Mouse (Mus musculus) inflammation-experienced regulatory T-cells, adult 6 months (primary cell): Measurements from ENCODE around the gene Nhs. TPM values are rescaled to one million over a fixed set of nuclear protein-coding genes. Genes with fewer than 3 reads are reported as not detected.

Experiments used
- ATAC-seq: one replicate; pipeline ENCODE4 v1.8.0; 2017
- polyA plus RNA-seq, 3 experiments: library from polyadenylated mRNA; unstranded; fragments of 100-300 nt; shearing (Covaris generic); gene quantifications; one replicate each; pipeline ENCODE4 v1.2.1; 2017

Gene Nhs
- polyA plus RNA-seq, 3 experiments from 2014 or later: not detected

DNA sequence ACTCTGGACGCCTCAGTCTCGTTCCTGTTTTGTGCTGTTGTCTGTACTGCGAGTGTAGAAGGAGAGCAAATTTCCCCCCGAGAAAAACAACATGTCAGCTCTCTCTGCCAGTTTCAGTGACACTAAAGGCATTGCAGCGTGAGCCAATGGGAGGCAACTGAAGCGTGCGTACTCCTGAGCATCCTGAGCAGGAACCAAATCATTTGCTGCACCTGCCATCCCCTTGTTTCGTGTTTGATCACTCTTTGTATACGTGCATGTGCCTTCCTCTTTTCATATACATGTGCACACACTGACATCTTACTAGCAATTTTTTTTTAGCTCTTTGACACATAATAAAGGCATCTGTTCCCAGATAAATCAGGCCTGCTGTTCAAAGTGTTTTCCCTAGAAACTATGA, 142.1 kb downstream of the Nhs start:
- ATAC-seq: no peak

DNA sequence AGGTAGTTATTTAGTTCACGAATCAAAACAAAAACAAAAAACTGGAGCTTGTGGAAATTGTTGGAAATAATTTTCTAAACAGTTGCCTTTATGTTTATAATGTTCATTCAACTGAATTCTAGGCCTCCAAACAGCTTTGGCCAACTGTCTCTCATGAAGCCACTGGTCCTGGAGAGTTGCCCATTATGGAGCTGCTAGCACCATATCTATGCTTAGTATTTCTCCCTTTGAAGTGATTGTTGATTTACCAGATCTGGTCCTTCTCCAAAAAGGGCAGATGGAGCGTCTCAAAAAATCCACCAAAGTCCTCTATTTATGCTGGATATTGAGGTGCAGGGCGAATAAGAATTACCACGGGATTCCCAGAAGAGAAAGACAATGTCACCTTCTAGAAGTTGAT, 147.0 kb downstream of the Nhs start:
- no peak for ATAC-seq

DNA sequence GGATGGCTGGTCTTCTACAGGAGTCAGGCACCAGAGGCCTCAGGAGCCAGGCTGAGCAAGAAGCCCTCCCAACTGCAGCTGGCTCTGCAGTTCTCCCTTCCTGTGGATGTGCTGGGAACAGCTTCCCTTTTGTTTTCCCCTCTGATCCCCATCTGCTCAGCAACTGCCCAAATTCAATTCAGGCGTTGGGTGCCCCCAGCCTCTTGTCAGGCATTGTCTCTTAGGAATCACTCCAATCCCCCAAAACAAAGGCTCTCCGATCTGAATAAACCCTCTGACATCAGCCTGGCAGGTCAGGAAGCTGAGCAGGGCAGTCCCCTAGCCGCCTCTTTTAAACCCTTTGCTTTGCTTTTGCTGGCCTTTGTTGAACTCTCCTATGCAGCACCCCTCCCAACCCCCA, 149.7 kb downstream of the Nhs start:
- no peak for ATAC-seq

DNA sequence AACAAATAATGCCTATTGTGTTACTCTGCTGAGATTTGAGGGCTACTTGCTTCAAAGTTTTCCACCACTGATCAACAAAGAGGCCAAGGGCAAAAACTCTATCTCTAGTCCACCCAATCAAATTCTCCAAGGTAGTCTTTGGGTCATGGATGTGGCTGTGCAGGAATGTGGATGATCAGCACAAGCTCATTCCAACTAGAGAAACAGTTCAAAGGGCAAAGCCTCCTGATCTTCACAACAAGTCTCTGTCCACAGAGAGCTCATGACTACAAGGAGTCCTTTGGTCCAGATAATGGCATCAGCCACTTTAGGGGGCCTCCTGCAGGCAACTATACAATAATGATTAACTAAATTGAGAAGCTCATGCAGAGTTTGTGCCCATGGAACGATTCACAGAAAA, 155.7 kb downstream of the Nhs start:
- ATAC-seq: no peak

DNA sequence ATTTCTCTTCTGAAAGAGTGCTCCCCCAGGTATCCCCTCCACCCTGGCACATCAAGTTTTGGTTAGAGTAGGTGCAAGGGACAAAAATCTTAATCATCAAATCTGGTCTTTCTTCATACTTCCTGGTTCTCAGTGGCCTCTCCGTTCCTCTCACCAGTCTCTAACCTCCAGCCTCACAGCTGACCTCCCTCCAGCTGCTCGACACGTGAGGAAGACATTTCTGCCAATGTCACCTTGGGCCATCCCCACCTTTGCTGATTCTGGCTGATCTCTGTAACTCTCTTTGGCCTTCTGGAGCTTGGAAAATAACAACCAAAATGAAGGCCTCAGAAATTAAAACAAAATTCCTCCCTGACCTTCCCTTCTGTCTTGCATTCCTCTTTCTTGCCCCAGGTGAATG, 160.7 kb downstream of the Nhs start:
- ATAC-seq: no peak

DNA sequence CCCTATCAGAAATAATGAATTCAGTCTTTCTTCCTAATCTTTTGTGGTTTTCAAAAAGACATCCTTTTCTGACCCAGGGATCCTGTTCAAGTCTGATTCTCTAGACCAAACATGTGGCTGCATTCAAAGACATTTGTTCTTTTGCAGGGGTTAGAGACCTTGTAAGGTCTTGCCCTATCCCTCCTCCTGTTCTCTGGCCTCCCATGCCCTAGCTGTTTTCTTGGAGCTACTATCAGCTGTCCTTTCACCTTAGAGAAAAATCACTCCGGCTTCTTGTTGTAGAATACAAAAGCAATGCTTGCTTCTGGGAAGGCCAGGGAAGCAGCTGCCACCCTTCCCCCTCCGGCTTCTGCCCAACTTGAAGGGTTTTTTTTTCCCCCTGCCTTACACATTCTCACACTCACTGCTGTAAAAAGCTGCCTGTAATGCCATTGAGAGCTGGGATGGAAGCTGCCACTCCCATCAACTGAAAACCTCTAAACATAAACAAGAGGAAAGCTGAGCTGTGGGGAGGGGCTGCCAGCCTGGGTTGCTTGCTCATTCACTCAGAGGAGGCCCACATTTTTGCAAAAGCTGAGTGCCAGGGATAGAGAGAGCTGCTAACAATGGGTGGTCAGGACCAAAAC, 162.2 kb downstream of the Nhs start:
- no peak for ATAC-seq

DNA sequence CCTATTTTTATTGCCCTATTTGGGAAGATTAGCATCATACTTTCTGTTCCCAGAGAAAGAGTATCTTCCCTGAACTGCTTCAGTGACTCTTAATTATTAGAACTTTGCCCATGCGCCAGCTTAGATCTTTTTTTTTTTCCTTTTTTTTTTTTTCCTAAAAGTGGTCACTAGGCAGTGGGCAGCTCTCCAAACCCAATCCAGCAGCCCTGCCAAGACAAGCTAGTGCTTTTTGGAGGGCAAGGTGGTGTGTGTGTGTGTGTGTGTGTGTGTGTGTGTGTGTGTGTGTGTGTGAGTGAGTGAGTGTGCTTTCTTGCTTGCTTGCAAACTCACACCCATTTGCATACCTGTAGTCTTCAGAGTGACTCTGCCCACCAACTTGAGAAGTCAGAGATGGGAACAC, 169.4 kb downstream of the Nhs start:
- no peak for ATAC-seq

DNA sequence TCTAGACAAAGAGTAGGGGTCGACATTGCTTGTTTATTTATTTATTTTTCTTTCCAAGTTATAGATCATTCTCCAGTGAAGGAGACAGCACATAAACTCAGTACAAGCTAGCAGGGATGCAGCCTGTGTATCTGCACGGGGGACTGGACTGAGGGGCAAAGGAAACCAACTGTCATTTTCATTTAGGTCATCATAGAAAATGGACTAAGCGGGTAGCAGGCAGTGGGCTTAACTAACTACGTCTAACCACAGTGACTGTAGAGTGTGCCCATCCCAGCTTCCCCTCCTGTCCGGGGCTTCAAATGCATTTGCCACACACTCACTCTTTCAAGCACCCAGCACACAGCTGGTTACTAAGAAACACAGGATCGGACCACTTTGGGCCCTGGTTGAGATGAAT, 174.6 kb downstream of the Nhs start:
- no peak for ATAC-seq

DNA sequence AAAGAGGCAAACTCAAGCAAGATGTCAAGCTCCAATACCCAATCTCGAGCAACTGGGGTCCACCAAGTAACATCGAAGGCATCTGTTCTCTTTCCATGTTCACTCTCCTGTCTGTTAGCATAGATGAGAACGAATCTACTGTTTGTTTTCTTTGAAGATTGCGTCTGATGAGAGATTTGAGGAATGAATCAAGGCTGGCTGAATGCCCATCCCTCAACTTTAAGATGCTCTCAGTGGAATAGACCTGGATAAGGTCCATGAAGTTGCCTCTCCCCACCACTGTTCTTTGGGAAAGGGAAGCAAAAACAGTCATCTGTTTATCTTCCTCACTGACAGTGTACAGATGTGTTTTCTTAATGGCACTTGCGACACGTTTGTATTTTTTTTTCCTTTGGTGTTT, 178.1 kb downstream of the Nhs start:
- ATAC-seq: no peak

DNA sequence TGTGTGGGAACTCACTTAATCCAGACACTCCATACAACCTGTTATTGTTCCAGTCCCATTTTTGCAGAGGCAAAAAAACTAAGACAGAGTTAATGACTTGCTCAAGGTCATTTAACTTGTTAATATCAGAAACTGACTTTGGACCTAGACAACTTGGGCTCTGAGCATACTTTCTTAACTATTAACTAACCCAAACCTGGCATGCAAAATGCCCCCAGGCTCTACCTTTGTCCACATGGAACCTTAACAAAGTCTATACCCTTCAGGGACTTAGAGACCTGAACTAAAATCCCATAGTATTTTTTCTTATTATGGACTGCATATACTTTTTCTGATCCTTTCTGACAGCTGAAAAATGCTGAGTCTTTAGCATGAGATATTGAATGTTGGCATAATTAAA, 179.6 kb downstream of the Nhs start:
- no peak for ATAC-seq

DNA sequence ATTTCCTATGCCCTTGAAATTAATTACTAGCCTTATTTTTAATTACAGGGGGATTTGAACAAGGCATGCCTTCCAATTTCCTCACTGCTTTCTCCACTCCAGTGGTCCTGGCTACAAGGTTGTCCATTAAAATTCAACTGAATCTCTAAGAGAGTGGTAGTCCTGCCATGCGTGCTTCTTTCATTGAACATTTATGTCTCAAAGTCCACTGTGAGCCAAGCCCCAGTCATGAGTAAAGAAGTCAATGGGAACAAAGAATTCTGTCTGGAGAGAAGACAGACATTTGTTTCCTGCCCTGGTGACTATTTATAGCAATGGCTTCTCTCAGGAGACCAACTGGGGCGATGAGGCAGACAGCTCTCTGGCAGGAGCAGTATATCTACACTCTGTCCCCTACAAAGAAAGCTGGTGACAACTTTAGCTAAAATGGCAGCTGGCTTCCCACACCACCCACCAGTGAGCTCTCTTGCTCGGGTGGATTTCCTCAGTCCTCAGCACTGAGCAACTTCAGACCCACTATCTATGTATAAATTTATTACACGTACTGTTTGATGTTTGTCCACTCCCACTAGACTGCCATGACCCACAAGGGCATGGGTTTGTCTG, 182.2 kb downstream of the Nhs start:
- no peak for ATAC-seq

DNA sequence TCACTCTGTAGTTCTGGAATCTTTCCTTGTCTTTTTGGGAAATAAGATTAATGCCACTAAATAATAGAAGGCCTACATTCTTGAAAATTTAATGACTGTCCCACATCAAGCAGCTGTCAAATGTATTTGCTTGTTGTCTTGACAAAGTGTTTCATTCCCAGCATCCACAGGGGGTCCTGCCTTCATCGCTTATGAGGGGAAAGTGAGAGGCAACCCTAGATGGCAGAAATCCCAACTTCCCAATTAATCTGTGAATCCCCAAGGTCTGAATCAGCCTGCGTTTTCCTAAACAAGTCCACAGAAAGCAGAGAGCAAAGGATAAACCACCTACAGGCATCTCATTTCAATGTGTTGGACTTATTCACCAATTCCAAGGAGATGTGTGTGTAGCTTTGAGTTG, 183.2 kb downstream of the Nhs start:
- ATAC-seq: no peak

DNA sequence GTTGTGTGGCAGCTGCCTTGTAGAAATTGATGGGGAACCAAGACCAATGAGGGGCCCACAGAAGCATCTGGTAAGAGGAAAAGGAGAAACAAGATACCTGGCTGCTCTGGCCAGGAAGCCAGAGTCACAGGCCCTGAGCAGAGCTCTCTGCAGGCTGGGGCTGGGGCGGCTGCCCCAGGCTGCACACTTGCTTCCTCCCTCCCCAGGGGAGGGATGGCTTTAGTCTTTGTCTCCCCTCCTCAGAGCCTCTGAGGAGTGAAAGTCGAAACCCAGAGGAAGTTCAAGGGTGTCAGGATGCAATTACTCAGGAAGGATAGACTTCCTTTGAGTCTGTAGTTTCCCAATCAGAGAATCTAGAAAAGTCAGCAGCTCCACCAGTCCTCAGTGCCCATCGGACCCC, 186.0 kb downstream of the Nhs start:
- no peak for ATAC-seq

DNA sequence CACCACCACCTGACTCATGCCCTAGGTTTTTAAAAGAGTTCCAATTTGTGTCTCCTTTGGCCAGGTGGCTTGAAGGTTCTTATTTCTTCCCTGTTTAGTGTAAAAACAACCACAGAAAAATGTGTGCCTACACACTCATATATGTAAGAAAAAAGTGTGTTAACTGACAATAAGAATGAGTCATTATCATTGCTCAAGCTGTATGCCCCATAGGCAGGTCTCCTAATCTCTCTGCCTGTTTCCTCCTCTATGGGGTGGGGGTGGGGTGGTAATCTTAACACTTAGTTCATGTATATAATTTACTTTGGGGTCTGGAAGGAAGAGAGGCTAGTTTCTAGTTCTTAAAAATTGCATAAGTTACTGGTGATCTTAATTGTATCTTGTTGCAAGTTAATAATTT, 186.8 kb downstream of the Nhs start:
- no peak for ATAC-seq

DNA sequence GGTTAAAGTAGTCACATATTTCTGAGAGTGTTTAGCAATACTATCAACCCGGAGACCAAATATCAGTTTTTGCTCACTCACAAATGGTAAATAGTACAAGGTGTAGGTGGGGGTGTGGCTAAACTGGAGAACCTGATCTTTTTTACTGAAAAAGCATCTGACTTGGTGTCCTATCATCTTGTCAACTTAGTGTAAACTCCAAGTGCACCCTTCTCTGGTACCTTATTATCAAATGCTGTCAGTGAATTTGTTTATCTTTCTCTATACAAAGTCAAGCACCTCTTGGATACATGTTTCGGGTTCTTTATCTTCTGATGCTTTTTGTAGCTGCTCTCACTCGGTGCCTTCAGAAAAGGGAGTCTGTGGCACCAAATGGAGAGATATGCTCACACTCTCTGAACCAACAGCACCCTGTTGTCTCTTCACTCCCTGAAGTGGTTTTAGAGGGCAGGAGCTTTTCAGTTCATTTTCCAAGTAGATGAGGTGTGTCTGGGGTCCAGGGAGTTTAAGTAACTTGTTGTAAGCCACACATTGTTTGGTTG, 187.5 kb downstream of the Nhs start:
- no peak for ATAC-seq

DNA sequence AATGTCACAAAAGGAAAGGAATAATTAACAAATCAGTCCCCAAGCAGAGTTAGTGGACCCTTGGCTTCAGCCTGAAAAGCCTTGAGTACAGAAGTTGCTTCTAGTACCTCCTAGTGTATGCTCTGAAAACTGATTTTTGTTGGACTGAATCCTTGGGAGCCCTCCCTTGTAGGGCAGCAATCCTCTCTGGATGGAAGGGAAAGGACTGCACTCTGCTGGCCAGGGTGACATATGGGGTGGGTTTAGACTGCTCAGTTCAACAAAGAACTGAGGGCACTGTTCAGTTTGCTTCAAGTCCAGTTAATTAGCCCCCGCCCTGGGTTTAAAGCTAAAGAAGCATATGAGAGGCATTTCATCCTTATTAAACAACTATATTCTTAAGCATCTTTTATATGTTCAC, 188.4 kb downstream of the Nhs start:
- ATAC-seq: no peak

DNA sequence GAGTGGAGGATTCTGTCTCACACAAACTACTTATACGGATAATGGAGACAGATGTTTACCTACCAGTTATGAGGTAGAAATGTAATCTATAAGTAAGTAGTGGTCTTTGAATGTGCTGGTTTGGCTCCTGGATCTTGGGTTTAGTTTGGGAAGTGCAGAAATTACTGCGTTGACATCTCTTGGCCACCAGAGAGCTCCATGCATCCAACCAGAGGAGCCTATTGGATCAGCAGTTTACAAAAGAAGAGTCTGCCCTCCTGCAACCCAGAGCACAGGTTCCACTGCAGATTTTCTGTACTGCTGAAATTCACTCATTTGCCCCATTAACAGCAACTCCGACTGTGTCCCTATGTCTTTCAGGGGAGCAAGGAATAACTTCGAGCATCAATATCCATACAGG, 191.8 kb downstream of the Nhs start:
- no peak for ATAC-seq

DNA sequence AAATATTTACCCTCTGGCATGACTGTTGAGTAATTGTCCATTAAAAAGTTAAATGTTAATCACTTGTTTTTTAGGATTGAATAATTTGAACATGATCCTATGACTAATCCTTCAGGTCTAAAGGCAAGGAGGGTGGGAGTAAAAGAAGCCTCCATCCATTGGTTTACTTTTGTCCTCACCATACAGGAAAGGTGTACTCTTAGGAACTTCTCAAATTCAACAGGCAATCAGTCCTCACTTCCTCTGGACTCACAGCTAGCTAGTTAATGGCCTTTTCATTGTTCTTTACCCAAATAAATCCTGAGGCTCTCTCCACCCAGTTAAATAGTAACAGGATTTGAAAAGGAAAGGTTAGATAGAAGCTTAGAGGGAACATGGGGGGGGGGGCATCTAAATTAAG, 196.2 kb downstream of the Nhs start:
- ATAC-seq: no peak

DNA sequence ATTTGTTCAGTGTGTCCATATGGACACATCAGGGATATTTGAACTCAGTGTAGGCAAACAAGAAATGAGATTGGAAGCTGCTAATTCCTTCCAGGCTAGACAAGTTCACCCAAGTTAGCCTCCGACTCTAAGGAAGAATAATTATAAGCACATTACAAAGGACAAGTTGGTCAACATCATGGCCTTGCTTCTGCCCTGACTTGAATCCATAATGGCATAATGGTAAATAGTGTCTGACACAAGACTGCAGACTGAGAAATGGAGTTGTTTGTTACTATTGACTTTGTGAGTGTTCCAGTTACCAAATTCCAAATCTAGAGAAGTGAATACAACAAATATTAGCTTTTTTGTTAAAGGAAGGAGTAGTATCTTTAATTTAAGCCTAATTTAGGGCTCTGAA, 196.7 kb downstream of the Nhs start:
- ATAC-seq: no peak

DNA sequence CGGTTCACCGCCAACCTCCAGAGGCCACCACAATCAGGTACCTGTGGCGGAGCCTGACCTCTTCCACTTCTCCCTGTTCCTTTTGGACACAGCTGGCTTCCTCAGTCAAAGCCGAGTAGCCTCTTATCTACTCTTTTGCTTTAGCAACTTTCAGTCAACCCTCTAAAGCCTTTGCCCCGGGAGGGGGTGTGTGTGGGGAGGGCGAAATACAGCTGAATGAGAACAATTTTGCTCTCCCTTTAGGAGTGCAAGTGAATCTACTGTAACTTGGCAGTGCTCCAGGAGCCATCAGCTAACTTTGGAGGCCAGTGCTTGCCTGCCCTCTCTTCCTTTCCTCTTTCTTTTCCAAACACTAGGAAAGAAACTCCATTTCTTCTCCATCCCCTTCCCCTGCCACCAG, 197.8 kb downstream of the Nhs start:
- ATAC-seq: no peak

DNA sequence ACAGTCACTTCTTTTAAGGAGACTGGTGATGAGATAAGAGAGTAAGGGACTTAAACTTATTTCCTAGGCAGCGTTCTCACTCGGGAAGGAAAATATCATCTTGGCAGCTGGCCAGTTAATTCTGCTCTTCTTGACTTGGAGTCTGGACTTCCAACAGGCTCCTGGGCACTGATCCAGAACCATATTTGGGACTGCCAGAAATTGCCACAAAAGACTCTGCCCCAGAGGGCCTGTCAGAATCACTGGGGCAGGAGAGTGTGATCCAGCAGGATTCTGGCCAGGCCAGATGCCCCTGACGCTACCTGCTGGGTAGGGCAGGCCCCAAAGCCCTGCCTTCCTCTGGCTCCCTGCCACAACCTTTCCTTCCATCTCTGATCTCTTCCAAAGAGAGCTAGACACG, 198.4 kb downstream of the Nhs start:
- ATAC-seq: no peak

DNA sequence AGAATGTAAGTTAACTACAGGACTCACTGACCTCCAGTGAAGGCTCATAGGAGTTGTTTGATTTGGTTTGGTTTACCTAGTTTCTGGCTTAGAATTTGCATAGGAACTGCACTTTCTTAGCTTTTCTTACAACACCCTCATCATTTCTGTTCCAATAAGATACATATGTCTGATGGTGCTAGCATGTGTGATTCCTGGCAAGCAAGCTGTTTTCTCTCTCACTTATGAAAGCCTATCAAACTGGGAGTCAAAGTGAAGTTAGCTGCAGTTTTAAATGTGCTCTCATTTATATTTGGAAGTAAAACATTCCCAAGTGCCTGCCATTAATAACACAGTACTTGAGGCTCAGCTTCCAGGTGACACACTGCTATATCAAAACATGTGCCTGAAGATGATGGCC, 207.2 kb downstream of the Nhs start:
- ATAC-seq: no peak

DNA sequence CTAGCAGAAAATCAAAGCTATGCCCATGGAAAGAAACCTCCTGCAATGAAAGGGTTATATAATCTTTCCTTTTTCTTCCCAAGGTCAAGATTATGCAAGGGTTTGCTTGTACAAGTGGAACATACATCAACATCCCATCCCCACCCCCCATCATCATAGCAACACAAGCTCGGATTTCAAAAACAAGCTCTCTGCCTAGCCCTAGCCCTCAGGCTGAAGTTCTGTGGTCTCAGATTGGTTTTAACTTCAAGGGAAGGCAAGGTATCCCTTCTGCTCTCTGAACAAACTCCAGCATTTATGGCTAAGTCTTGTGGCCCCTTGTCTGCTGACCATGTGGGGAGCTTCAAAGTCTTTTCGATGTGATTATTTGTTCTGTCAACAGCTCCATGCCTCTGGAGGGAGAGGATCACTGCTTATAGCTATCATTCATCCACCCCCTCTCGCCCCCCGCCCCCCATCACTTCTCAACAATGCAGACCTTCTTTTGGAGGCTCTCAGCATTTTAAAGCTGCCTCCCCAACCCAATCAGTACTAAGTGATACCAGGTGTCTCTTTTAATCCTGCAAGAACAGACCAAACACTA, 216.3 kb downstream of the Nhs start:
- no peak for ATAC-seq

DNA sequence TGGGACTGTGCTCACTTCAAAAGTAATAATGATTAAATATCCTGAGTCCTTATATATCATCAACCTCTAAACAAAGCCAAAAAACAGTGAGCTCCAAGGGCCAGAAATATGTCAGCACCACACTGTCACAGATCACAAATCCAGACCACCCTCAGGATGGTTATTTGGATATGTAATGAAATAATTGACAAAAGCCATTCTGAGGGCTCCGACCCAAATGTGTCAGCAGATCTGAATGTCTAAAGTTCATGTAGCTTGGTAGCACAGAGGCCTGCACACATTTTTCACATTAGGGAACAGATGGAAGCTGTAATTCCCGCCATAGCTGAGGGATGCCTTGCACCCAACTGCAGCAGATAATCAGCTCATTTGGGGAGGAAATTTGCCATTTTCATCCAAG, 218.8 kb downstream of the Nhs start:
- no peak for ATAC-seq

DNA sequence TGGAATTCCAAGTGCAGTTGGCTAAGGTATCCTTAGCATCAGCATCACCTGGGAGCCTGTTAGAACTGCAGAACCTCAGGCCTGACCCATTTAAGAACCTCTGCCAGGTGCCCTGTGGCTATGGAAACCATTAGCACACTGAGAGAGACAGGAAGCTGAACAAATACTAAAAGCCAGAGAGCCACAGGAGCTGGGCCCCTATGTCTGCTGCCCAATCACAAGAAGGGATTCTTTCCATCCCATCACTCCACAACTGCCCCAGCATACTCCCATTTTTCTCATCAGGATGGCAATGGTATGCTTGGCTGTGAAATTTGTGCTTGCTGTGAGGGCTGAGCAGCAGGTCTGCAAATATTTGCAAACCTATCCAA, 232.9 kb downstream of the Nhs start:
- ATAC-seq: no peak
